ENCODE assay signal across 16 mouse cellular contexts in the genomic region with DNA sequence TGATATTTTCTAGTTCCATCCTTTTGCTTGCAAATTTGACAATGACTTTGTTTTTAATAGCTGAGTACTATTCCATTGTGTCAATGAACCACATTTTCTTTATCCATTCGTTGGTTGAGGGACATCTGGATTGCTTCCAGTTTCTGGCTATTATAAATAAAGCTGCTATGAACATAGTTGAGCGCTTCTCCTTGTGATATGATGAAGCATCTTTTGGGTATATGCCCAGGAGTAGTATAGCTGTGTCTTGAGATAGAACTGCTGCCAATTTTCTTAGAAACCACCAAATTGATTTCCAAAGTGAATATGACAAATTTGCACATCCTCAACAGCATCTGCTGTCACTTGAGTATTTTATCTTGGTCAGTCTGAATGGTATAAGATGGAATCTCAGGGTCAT.
"Had no signal": no experiment of that assay in that cellular context is flagged by ENCODE, and none has a peak within 500 bp of the region (broad histone marks: within the 10 kb centered on the region; RNA-seq: fewer than 3 reads in every experiment).

No protein-coding gene starts in this region.

- H3K9ac ChIP-seq: neural tube, embryonic 13.5 days; neural tube, embryonic 15.5 days; stomach, embryonic 15.5 days had no signal

- H3K27me3 ChIP-seq: neural tube, embryonic 13.5 days; neural tube, embryonic 15.5 days; stomach, embryonic 15.5 days had no signal

- H3K27ac ChIP-seq: neural tube, embryonic 13.5 days; neural tube, embryonic 15.5 days; stomach, embryonic 15.5 days; stomach, postnatal 0 days had no signal

- H3K4me2 ChIP-seq: neural tube, embryonic 13.5 days; neural tube, embryonic 15.5 days; stomach, embryonic 15.5 days had no signal

- H3K36me3 ChIP-seq: neural tube, embryonic 13.5 days; neural tube, embryonic 15.5 days; stomach, embryonic 15.5 days had no signal

- DNase-seq: retina, postnatal 1 day; right cerebral cortex, adult 18-20 months; right cerebral cortex, postnatal 14 days; right cerebral cortex, postnatal 25 days; right cerebral cortex, postnatal 4 days; spleen, adult 18-20 months; thymus, adult 18-20 months; thymus, adult 2 months; thymus, postnatal 14 days; thymus, postnatal 25 days; thymus, postnatal 36 days; thymus, postnatal 4 days had no signal

- H3K9me3 ChIP-seq: stomach, embryonic 15.5 days had no signal

- H3K4me3 ChIP-seq: neural tube, embryonic 13.5 days; neural tube, embryonic 15.5 days; stomach, embryonic 15.5 days had no signal
